Mouse (Mus musculus): ENCODE data around the gene Bcor. TPM values are rescaled to one million over a fixed set of nuclear protein-coding genes. Genes with fewer than 3 reads are reported as not detected.
A peak's percentile ranks its signal among the peaks of the same experiment; 100 is the strongest.

Bcor gene
- 27.3 and 27.7 TPM in 2 replicates for total RNA-seq (2015)
- 24.7 and 27.9 TPM in 2 replicates for total RNA-seq (2017)

DNA sequence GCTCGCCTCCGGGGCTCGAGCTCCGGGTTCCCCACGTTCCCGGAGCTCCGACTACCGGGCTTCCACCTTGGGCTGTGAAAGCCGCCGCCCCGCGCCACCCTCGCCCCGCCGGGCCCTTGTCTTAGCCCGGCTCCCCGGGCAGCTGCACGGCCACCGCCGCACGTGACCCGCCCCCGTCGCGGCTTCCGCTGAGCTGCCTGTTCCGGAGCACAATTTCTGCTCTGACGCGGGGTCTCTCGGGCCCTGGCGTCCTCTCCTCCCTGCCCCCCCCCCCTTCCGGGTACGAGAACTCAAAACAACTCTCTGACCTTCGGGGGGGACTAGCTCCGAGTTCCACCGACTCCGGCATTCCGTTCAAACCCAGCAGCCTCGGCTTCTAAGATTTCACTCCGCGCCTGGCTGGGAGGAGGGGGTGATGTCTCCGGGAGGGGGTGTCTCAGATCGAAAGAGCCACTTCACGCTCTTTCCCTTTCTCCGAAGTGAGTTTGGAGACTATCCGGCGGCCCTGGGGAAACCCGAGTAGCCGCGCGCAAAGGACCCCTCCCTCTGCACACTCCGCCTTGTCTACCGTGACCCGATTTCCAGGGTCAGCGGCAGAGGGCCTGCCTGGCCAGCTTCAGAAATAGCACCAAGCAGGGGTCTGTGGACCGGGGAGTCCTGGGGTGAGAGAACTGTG is at the start of gene Bcor:
Bcor (minus strand) TSS at position 375 of the 676 bp plus-strand sequence.
- peak; percentile 38; the same call in 1 of the 2 replicates for ATAC-seq (ENCODE audit: poor library complexity, severe bottlenecking)

DNA sequence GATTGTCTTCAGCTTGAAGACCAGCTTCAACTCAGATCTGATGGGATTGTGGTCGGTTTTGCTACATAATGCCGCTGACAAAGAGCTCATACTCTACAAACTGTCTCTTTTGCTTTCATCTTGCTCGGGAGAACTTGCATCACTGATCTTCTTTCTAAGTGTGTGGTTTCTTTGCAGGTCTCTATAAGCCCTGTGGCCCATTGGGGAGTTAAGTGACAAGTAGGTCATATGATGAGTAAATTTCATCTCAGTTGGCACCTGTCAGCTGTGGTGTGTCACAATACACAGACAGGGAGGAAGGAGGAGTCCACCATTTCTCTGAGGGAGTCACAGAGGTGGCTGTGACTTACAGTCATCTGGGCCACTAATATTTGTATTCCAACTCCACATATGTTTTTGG is 42.8 kb upstream of the Bcor start:
- ATAC-seq (ENCODE audit: poor library complexity, severe bottlenecking), result no peak

DNA sequence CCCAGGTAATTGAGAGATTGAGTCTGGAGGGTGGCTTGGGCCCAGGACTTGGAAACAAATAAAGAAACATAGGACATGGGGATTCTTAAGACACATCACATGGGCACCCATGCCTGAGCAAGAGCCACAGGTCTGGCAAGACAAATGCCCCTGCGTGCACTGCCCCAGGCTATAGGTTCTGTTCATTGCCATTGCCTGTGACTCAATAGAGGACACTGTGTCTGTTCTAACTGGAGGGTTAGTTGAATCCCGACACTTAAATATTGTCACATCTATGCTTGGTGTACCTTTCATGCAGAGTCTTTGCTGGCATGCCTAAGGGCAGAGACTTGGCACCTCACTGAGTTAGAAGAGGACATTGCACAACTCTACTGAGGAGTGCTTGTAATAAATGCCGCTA is 41.0 kb upstream of the Bcor start:
- ATAC-seq (ENCODE audit: poor library complexity, severe bottlenecking), result no peak

DNA sequence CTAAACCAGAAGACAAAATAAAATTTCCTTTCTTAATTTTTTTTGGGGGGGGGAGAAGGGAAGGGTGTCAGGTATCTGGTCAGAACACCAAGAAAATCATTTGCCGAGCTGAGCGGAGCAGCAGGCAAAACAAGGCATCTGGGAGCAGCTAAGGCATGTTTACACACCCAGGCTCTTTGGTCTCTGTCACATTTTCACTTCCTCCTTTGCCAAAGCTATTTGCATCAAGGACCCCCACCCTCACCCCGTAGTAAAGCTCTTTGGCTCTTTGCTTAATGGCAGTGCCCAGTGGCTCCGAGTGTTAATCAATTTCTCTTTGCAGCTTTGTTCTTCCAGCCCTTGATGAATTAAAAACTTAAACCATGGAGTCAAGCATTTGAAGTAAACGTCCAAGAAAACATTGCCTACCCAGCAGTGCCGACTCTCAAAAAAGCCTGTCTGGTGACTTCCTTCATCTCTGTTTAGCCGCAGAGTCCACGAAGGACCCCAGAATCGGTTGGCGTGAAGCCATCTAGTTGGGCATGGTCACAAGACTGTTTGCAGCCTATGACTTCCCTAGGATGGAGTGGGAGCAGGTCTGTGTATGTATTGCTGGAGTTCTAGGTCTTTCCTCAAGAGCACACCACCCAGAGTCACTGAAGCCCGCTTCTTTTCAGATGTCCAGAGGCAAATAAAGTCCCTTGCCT is 35.2 kb upstream of the Bcor start:
- peak; percentile 47; the same call in 1 of the 2 replicates for ATAC-seq (ENCODE audit: poor library complexity, severe bottlenecking)

DNA sequence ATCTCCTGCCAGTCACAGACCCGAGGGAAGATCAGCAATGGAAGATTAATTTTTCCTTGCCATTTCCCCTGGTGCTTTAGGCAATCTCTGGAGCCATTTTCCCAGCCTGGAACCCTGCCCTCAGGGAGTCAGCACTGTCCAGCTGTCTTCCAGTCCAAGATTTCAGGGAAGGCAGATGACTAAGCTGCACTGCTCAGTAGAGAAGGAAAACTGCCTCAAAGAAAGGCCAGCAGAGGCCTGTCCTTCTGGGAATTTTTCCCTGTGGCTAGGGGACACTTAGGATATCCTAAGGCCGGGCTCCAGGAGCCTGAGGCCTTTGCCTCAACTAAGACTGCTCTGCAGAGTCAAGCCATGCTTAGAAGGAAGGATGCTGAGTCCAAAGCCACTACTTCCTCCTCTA is 32.2 kb upstream of the Bcor start:
- no peak for ATAC-seq (ENCODE audit: poor library complexity, severe bottlenecking)

DNA sequence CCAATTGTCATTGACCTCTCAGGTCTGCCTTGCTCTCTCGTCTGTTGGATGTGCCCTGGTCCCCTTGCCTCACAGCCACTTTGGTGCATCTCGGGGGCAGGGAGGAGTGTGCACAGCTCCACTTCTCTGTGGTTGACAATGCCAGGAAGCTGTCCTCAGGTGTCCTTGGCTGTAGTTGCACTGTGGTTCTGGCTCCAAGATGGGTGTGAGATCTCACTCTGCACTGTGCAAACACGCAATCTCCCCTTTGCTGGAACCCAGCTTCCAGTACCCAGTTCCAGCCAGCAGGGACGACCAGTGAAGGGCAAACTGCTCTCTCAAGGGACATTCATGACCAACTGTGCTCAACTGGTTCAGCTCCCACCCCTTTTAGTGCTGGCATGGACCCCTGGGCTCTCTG is 29.4 kb upstream of the Bcor start:
- no peak for ATAC-seq (ENCODE audit: poor library complexity, severe bottlenecking)

DNA sequence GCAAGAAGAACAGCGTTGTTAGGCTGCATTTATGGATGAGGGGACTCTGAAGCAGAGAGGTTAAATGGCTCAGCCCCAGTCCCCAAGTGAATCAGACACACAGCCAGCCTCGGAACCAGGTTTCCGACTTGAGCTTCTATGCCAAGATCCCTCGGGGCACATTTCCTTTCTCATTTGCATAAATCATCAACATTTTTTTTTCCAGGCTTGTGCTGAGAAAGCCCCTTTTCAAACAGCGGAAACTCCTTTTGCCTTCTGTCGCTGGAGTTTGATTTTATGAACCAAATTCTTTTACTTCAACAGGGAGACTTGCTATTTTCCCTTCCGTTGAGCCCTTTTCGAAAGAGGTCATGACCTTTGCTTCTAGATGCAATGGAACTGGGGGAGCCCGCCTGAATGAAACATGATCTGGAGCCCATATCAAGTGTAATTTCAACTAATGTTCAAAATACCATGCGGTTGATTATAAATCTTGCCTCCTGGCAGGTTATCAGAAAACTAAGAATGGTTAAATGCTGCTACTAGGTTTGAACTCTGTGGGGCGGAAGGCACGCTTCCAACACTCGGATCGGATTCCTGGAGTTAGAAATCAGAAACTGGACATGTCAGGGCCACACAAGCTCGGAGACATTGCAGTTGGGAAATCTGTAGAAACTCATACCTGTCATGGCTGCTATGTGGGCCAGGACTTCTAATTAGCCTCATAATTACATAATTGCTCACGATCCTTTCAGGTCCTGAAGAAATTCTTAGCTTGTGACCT is 15.2 kb upstream of the Bcor start:
- ATAC-seq (ENCODE audit: poor library complexity, severe bottlenecking), result no peak

DNA sequence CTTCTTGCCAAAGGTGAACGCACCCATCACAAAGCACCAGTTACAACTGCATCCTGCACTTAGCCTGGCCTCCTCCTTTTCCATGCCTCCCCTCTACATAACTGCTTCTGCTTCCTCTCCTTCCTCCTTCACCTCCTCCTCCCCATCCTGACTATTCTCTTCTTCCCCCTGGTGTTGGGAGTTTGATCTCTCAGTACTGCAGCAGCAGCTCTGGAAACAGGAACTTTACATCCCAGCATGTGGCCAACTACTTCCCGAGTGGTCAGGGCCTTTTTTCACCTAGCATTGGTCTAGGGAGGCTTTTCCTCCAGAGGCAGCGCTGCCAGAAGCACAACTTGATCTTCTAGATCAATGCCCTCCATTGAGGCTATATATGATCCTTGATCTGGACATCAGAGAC is 10.0 kb upstream of the Bcor start:
- ATAC-seq (ENCODE audit: poor library complexity, severe bottlenecking), result no peak

DNA sequence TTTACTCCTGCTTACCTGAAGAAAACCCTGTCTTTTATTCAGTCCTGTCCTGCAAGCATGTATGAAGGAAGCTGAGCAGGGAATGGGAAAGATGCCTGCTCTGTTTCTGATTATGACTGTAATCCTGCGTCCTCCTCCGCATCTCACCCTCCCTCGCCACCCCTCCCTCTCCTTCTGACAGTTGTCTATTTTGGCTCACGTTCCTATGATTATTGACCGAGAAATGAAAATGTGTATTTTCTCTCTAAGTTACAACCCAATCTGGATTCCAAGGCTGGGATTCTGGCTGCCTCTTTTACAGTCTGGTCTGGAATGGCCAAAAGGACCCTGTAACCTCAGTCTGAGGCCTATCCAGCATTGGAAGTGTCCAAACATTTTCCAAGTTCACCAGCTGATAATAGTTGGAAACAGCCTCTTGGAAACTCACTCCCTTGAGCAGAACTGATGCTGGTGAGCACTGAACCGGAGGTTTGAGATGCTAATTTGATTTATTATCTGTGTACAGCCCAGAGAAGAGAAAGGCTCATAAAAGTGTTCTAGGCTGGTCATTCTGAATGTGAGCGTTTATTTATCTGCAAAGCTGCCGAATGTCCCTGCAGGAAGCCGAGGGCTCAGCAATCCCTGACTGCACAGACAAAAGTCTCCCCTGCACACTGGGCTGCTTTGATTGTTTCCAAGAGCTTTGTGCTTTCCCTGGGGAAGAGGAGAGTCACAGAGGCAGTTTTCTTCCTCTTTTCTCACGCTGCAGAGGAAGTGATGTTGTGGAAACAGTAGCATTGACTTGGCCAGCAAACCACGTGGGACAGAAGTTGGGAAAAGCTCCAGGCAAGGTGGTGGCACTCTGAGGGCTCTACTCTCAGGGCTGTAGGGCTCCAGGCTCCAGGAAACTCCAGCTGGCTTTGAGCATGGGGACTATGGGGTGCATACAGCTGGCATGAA is 4.7 kb upstream of the Bcor start:
- ATAC-seq (ENCODE audit: poor library complexity, severe bottlenecking), result peak; percentile 73

DNA sequence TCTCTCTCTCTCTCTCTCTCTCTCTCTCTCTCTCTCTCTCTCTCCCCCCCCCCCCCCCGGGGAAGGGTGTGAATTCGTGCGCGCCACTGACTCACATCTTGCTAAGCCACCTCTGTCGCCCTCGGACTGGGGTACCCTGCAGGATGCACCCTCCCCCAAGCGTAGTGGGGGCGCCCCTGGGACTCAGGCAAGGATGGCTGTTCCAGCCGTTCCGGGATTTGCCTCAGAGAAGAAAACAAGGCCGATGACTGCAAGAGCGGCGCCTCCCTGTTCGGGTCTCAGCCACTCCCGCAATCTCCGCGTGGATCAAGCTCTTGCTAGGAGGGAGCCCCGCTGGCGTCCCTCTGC is 647 bp downstream of the Bcor start:
- ATAC-seq (ENCODE audit: poor library complexity, severe bottlenecking), result no peak

DNA sequence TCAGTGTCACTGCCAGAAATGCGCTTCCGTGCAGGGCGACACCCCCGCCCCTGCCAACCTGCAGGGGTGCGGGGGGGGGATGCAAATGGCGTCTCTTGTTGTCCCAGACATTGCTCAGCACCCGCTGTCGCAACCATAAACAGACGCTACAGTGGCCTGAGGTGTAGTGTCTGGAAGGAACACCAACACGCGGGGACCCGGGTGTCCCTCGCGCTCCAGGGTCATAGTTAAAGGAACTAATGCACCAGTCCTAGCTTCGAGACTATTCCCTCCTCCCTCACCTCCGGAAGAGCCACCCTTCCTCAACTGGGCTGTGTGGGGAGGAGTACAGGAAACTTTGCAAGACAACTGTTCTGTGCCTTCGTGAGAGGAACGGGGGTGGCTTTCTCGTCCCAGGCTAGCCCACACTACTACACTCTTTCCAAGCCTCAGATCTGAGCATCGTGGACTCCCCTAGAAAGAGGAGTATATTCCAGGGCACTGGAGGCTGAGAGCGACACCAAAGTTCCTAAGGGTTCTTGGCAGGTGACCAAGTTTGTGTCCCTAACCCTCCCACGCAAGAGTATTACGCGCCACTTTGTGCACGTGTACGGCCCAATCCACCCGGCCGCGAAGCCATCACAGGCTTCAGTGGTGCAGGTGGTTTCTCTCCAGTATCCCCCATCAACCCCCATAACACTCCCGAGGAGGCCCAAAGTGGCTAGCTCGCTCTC is 1.2 kb downstream of the Bcor start:
- ATAC-seq (ENCODE audit: poor library complexity, severe bottlenecking), result peak; percentile 34

DNA sequence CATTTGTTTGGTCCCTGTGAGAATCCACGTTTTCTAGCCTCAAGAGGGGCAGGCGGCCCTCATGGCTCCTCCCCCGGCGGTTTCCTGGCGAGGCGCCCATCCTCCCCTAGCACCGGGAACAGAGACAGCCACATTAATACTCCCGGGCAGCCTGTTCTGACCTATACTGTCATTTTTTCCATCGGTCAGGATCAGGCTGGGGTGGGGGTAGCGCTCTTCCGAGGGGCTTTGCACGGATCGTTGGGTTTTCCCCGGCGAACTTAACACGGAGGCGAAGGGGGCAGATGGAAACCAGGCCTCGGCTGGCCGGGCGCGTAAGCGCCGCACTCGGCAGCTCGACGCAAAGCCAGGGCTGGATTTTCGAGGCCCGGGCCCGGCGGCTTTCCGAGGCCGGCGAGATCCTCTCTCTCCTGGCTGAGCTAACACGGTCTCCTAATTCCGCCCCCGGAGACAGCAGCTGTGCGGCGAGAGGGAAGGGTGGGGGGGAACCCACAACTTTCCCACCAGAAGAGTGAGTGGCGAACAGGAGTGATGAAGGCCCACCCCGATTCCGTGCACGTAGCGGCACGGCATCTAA is 1.8 kb downstream of the Bcor start:
- ATAC-seq (ENCODE audit: poor library complexity, severe bottlenecking), result peak; percentile 34

DNA sequence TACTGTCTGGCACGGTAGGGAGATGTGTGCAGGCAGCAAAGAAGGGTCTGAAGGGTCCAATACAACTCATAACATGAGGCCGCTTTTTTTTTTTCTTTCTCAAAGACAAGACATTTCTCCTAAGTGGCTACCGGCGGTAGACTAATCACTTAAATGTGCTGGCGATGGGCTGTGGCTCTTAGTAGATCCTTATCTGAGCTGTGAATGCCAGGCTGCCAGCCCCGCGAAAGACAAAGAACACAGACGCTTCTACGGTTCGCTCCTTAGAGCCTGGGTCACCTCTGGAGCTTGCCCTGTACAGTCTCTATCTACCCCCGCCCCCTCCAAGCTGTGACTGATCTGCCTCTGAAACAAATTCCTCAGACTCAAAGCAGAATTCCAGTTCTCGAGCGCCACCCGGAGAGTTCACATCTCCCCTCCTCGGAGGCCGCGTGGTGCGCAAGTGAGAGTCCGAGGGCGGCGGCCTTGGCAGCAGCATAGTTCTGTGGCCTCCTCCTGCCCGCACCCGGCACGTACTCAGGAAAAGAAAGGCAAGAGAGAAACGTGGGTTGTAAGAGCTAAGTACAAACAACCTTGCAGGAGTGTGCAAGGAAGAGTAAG is 2.7 kb downstream of the Bcor start:
- ATAC-seq (ENCODE audit: poor library complexity, severe bottlenecking), result no peak

DNA sequence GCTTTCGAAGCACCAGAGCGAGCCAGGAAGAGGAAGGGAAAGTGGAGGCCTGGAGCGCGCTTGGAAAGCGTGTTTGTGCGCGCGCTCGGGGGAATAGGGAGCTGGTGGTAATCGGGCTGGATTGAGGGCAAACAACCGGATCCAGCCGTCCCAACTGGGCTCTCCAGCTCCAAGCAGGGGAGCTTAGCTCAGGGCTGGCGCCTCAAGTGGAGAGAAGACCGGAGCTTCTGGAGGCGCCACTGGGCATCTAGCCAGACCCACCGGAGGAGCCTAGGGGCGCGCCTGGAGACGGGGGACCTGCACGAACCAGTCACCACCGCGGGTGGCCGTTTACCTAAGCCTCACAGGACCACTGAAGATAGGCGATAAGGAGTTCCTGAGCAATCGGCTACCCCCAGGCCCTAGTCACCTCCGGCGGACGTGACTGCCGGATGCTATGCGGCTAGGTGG is 4.3 kb downstream of the Bcor start:
- peak; percentile 36 for ATAC-seq (ENCODE audit: poor library complexity, severe bottlenecking)

DNA sequence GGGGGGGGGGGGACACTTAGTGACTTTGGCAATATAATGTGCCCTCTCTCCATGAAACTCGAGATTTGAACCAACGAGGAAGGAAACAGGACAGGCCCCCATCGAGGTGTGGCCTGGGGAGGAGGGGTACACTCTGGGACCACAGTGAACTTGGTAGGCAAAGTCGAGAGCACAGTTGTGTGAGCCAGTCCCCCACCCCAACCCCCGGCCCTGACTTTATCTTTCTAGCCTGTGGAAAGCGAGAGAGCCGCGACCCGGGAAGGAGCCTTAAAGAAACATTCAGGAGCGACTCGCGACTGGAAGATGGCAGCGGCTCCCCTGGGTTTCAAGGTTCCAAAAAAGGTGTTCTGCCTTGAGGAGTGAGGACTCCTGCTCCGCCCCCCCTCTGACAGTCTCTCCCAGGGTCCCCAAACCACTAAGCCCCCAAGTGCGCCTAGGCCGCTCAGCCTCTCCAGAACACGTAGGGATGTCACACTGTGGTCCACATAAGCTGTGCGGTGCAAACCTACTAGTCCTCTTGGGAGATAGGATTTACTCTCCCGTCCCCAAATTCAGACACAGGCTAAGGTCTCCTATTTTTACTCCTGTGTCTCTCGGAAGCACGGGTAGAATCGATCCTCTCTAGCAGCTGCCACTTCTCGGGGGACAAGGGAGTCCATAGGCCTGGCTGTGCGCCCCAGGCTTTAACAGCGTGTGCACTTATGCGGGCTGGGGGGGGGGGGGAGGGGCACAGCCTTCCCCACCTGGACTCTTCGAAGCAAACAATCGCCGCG is 4.9 kb downstream of the Bcor start:
- ATAC-seq (ENCODE audit: poor library complexity, severe bottlenecking), result no peak

DNA sequence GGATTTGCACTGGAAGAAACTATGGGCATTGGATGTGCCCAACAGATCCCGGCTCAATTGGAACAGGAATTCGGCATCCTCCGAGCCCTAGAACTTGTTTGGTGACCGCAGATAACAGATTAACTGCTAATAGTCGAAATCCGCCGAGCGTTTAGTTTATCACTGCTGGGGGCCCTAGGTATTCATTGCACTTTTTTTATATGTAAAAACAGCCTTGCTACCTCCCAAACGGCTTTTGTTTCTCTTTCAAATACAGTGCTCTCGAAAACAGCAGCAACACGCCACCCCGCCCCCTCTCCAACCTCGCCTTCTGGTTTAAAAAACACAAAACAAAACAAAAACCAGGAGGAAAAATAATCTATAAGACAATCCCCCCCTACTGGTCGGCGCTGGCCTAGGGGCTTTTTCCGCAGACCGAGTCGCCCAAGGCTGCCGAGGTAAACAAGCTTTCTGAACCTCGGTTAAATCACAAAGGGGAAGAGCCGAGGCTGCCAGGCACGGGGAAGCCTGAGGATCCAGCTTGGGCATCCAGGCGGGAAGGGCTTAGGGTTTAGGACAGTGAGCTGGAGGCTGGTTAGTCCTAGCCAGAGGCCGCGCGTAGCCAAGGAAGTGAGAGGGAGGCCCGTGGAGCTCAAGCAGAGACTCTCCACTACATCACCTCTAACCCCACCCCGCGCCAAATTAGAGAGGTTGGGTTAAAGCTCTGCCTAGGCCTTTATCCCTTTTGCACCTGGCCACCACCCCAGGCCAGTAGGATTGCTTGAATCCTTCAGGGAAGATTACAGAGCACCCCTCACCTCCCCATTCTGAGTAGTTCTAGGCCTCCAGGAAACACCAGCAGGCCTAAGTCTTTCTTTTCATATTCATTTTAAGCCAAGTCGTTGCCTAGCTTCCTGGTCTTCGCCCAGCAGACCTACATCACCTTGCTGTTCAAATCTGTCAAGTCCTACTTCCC is 6.7 kb downstream of the Bcor start:
- ATAC-seq (ENCODE audit: poor library complexity, severe bottlenecking), result peak; percentile 36; the same call in 1 of the 2 replicates

All from megakaryocyte, adult 5-6 weeks (primary cell).